Mouse (Mus musculus) adrenal gland, postnatal 10 days (tissue): Measurements from ENCODE around the gene Abhd14a. TPM values are rescaled to one million over a fixed set of nuclear protein-coding genes. Genes with fewer than 3 reads are reported as not detected.

Source experiments
- DNase-seq: peaks from one replicate; pipeline ENCODE4 v3.0.0; 2021; ENCODE audit warnings: mixed read lengths
- total RNA-seq, 2 experiments: library from RNA; stranded (reverse); gene quantifications; 2 replicates each; pipeline ENCODE4 v1.2.3; 2021

Abhd14a gene
- total RNA-seq, 2 experiments from 2014 or later = 20.6 to 24.6 TPM

DNA sequence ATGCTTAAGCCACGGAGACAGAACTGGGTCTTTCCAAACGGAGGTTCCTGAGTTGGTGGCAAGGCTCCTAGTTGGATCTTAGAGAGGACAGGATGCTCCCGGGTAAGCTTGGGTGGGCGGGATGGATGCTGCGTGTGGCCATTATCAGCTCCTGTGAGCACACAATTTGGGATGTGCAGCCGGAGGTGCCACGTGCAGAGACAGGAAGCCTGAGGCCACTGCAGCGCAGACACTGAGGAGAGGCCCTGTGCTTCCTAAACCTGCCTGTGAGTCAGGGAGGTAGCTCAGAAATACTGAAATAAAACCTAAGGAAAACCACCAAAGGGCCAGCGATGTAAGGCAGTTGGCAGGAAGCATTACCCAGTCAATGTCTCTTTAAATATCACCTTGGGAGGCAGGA is 22.3 kb upstream of the Abhd14a start:
- DNase-seq = no peak

GRCm38 (mm10) chr9:106469317-106469716 is 21.8 kb upstream of the Abhd14a start:
- no peak for DNase-seq

GRCm38 (mm10) chr9:106467746-106468145 is 20.3 kb upstream of the Abhd14a start:
- DNase-seq = no peak

DNA sequence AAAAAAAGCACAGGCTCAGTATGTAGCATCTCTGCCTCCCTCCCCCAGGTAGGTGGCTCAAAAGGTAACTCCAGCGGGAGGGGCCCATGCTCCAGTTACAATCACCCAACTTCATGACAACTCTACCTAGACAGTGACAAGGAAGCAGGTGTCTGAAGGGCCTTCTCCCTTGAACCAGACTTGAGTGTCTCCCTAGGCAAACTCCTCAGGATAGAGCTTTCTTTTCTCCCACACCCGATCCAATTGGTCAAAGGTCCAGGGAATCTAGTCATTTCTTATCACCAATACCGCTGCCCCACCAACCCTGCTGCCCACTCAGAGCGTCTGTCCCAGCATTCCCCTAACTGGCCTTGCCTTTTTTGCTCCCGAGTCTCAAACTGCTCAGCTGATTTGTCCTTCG is 19.2 kb upstream of the Abhd14a start:
- no peak for DNase-seq

DNA sequence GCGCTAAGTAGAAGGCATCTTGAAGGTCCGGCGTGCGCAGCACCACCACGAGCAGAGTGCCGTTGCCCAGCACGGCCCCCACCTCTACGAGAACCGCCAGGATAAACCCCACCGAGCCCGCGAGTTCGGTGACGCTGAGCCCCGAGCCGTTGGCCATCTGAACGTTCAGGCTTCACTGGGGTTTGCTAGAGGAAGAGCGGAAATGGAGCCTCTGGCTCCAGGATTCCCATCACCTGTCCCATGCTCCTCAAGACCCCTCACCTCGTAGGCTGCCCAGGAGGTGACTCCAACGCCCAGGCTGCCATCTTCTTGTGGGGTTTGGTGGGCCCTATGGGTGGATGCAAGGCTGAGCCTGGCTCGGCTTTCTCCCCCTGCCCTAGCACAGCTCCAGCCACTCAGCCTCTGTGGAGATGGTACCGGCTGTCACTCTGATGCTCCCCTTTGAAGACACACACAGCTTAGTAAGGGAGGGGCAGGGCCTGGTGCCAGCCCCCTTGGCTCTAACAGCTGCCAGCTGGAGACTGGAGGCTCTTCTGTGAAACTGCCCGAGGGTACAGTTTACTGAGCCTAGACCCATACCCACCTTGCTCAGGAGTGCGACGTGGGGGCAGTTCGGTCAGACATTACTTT is 18.2 kb upstream of the Abhd14a start, which contains the start of gene Gpr62:
TSS of gene Gpr62 (minus strand) at position 368 of the 630 bp plus-strand sequence.
- DNase-seq = peak; percentile 43

- DNase-seq = peak; percentile 71
These were observed 17.5 kb upstream of the Abhd14a start for GRCm38 (mm10) chr9:106464751-106465541.

DNA sequence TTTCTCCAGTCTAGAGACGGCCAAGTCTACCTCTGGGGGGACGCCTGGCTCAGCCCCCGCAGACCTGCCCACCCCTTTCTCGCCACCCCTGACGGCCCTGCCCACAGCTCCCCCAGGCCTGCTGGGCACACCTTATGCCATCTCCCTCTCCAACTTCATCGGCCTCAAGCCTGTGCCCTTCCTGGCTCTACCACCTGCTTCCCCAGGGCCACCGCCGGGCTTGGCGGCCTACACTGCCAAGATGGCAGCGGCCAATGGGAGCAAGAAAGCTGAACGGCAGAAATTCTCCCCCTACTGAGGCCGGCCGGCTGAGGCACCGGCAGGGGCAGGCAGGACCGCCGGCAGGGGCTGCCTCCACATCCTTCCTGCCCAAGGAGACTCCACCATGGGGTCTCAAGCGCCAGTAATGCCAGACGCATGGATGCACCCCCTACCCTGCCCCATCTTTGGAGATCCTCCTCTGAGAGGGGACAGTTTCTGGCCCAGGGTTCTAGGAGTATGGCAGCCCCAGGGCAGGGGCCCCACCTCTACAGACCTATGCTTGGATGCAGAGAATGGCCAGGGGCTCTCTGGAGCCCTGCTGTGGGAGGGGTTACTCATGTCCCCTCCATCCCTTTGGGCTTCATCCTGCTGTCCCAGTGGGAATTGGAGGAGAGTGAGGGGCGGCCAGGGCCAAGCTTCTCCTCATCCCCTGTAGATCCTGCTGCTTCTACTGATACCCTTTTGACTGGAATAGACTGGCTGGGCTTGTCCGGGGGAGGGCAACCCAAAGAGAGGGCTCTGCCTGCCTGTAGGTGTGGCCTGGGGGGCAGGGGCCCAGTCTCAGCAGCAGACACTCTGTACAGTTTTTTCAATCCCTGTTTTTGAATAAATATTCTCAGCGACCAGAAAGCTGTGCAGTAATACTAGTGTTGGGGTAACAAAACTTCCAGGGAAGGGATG is 15.9 kb upstream of the Abhd14a start:
- DNase-seq = no peak

- no peak for DNase-seq
These were observed 14.9 kb upstream of the Abhd14a start for GRCm38 (mm10) chr9:106462430-106462800.

GRCm38 (mm10) chr9:106461641-106462429 is 14.4 kb upstream of the Abhd14a start:
- DNase-seq = no peak

DNA sequence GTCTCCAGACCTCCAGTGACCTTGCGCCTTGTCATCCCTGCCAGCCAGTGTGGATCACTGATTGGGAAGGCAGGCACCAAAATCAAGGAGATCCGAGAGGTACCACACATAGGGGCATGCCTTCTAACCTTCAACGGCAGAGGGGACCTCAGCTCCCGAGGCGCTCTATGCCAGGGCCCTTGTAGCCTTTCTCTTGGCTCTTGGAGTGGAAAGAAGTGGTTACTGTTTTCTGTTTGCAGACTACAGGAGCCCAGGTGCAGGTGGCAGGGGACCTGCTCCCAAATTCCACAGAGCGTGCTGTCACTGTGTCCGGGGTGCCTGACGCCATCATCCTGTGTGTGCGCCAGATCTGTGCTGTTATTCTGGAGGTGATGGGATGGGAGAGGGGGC is 13.5 kb upstream of the Abhd14a start:
- DNase-seq = no peak

- no peak for DNase-seq
These were observed 13.0 kb upstream of the Abhd14a start for GRCm38 (mm10) chr9:106460401-106461025.

DNA sequence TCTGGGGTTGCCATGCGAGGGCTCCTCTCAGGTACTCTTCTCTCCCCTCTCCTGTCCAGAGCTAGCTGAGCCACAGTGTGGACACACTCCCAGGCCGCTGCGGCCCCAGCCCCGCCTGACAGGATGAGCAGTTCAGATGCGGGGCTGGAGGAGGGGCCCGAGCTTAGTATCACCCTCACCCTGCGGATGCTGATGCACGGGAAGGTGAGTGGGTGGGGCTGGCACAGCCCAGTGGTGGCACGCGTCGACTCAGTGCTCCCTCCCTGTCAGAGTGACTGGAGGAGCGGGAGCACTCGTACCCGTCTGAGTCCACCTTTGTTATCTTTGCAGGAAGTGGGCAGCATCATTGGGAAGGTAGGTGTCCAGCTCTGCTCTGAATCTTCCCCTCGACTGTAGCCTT is 12.5 kb upstream of the Abhd14a start:
- no peak for DNase-seq

DNA sequence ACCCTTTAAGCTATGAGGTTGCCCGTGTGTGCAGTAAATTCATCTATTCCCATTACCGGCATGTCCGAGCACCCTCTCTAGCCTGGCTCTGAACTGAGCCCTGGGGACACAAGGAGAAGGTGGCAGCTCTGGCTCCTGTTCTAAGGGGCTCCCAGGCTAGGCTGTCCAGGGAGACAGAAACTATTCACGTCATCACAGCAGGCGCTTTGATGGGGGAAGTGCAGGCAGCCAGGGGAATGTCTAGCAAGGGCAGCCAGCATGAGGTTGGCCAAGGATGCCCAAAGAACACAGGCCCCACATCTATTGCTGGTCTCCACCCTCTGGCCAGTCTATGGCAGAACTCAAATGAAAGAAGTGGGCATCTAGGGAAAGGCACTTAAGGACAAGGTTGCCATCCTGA is 10.4 kb upstream of the Abhd14a start:
- DNase-seq = no peak

DNA sequence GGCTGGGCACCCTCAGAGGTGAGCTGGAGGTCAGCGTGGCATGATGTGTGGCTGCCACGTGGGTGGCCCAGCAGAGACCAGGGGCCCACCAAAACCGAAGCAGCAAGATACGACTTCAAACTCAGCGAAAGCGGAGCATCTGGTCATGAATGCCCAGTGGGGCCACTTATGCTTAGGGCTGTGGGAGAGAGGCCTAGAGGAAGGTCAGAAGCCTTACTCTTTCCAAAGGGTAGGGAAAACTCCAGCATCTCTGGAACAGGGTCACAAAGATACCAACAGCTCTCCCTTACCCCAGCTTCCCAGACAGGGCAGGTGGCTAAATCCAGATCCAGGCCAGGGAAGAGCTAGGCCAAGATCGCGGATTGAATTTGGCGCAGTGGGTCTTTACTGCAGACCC is 9.7 kb upstream of the Abhd14a start:
- DNase-seq = no peak

GRCm38 (mm10) chr9:106456325-106457162 is 9.1 kb upstream of the Abhd14a start:
- no peak for DNase-seq

DNA sequence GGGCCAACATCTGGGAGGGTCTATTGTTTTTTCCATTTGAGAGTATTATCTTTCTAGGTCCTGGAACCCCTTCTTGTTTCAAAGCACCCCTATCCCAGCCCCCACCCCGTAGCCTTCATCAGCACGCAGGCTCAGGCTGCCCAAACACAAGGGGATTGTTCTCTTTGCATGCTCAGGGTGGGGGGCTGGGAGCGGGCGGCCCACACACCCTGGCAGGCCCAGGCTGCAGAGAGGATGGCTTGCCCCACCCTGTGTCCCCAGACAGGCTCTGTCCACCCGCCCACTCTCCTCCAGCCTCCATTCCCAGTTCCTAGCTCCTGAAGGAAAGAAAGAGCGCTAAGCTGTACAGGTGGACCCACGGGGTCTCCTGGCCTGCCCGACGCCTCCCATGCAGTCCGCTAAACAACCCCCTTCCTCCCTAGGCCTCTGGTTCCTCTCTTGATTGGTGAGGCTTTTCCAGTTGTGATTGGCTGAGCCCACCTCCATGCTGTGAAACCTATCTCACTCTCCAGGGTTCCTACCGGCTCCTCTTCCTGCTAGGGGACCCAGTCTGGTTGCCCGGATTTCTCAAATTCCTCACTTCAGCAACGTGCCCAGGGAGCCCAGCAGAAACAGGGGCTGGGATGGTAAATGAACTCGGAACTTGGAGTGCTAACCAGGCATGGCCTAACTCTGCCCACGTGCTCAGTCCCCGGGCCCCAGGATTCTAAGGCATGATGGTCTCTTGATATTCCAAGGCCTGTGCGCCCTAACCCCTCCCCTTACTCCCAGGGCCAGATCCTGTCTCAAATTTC is 7.6 kb upstream of the Abhd14a start:
- no peak for DNase-seq

DNA sequence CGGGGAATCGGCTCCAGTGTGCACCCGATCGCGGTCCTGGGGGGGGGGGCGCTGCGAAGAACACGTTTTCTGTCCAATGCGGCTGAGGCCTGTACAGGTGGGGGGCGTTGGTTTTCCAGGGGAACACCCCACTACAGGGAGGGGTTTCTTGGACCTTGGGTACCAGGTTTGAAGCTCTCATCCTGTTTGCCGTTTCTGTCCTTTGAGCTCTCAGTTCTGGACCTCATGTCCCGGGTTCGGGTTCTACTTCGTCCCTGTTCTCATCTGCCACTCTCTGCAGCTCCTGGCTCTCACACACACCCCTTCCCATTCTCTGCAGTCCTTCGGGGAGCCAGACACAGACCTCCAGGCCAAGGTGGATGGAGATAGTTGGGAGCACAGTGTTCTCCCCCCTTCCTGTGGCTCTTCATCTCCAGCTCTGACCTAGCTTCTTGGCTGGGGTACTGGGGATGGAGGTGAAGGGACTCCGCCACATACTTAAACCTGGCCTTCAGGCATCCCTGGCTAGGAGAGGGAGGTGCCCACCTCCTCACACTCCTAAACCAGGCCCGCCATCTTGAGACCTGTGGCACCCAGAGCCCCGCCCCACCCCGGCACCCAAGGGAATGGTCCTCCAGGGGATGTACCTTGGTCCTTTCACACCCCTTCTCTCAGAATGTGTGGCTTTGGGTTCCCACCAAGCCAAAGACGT is 6.7 kb upstream of the Abhd14a start:
- no peak for DNase-seq

GRCm38 (mm10) chr9:106453271-106454070 is 6.0 kb upstream of the Abhd14a start, which contains the start of gene Pcbp4:
Gene Pcbp4, plus strand, starts transcription at chr9:106453291.
- DNase-seq = peak; percentile 73
